Mouse (Mus musculus): Measurements from ENCODE around the gene Ssr1.

- TF ChIP-seq CTCF (IDR thresholded peaks at IDR 0.05; ENCODE audit: low read depth, low read length) (no peak), POLR2A (IDR thresholded peaks at IDR 0.05; ENCODE audit: extremely low read depth, insufficient read depth, low read length) (no peak)
Observed at GRCm38 (mm10) chr13:37940167-37940566, 53.9 kb downstream of the Ssr1 start.

Measured in liver, adult 2 months (tissue).